Mouse (Mus musculus) mesoderm, embryonic 11.5 days (tissue): ENCODE data around the gene Adgrg3.

Experiments
- DNase-seq: peaks from one replicate; pipeline ENCODE4 v3.0.0-alpha.2; 2012; ENCODE audit warnings: low read depth, low spot score

The Adgrg3 gene

GRCm38 (mm10) chr8:94992996-94993724 is 24.3 kb upstream of the Adgrg3 start:
- DNase-seq = no peak

GRCm38 (mm10) chr8:94994006-94994405 is 23.5 kb upstream of the Adgrg3 start:
- DNase-seq = peak; percentile 91

GRCm38 (mm10) chr8:94994510-94994909 is 23.0 kb upstream of the Adgrg3 start:
- no peak for DNase-seq

- no peak for DNase-seq
These were observed 22.1 kb upstream of the Adgrg3 start for GRCm38 (mm10) chr8:94995336-94995893.

GRCm38 (mm10) chr8:94996037-94996436 is 21.5 kb upstream of the Adgrg3 start:
- no peak for DNase-seq

- DNase-seq = no peak
These were observed 20.3 kb upstream of the Adgrg3 start for GRCm38 (mm10) chr8:94996899-94997856.

- DNase-seq = no peak
These were observed 19.6 kb upstream of the Adgrg3 start for GRCm38 (mm10) chr8:94997857-94998243.

GRCm38 (mm10) chr8:94998431-94998830 is 19.1 kb upstream of the Adgrg3 start:
- DNase-seq = no peak

GRCm38 (mm10) chr8:94999004-94999403 is 18.5 kb upstream of the Adgrg3 start:
- no peak for DNase-seq

GRCm38 (mm10) chr8:94999956-95000355 is 17.5 kb upstream of the Adgrg3 start:
- no peak for DNase-seq

GRCm38 (mm10) chr8:95000684-95001083 is 16.8 kb upstream of the Adgrg3 start:
- DNase-seq = peak; percentile 91

GRCm38 (mm10) chr8:95001165-95001564 is 16.3 kb upstream of the Adgrg3 start:
- DNase-seq = no peak

- DNase-seq = peak; percentile 89
These were observed 15.8 kb upstream of the Adgrg3 start for GRCm38 (mm10) chr8:95001655-95002054.

GRCm38 (mm10) chr8:95002089-95002655 is 15.3 kb upstream of the Adgrg3 start:
- DNase-seq = no peak

GRCm38 (mm10) chr8:95012442-95012919 is 5.0 kb upstream of the Adgrg3 start:
- no peak for DNase-seq

GRCm38 (mm10) chr8:95015866-95016265 is 1.6 kb upstream of the Adgrg3 start:
- DNase-seq = no peak

GRCm38 (mm10) chr8:95016684-95017083 is 808 bp upstream of the Adgrg3 start:
- DNase-seq = no peak

- no peak for DNase-seq
These were observed 610 bp downstream of the Adgrg3 start for GRCm38 (mm10) chr8:95017969-95018635.

GRCm38 (mm10) chr8:95020293-95020777 is 2.8 kb downstream of the Adgrg3 start:
- DNase-seq = no peak

GRCm38 (mm10) chr8:95020821-95021220 is 3.3 kb downstream of the Adgrg3 start:
- no peak for DNase-seq

GRCm38 (mm10) chr8:95023201-95023600 is 5.7 kb downstream of the Adgrg3 start:
- DNase-seq = peak; percentile 30
